Mouse (Mus musculus) brown adipose tissue, adult 24 weeks (tissue): Measurements from ENCODE around the gene Cdip1. TPM values are rescaled to one million over a fixed set of nuclear protein-coding genes. Genes with fewer than 3 reads are reported as not detected.

ENCODE experiments used
- H3K27ac ChIP-seq: fragments of 200-500 bp; replicated peaks from 2 replicates; pipeline ENCODE4 v1.5.1; 2012; ENCODE audit warnings: low read depth, mild to moderate bottlenecking, low read length
- H3K4me1 ChIP-seq: fragments of 200-500 bp; 2 replicates; pipeline ENCODE4 v1.6.1; 2012; ENCODE audit warnings: low read length, mixed read lengths; ENCODE audit not compliant: control insufficient read depth, insufficient read depth, insufficient read length
- H3K4me3 ChIP-seq: fragments of 200-500 bp; 2 replicates; pipeline ENCODE4 v1.5.1; 2012; ENCODE audit warnings: low read depth, mild to moderate bottlenecking, low read length, moderate library complexity; ENCODE audit not compliant: insufficient read depth
- polyA plus RNA-seq: library from polyadenylated mRNA; stranded (reverse); fragments of >200 nt; gene quantifications from 2 replicates; pipeline ENCODE4 v1.2.4, GENCODE M21; 2012; ENCODE audit not compliant: missing spikeins, insufficient read depth, insufficient read length

Gene Cdip1
- polyA plus RNA-seq, 1 experiment = 99.2 TPM

GRCm38 (mm10) chr16:4742186-4742585, 47.9 kb downstream of the Cdip1 start:
- no peak overlapping the region for H3K27ac ChIP-seq
- peaks cover 12% of the 10 kb centered on the region; the same call in 1 of the 2 replicates for H3K4me1 ChIP-seq
- H3K4me3 ChIP-seq = no peak overlapping the region

GRCm38 (mm10) chr16:4739994-4740393, 50.1 kb downstream of the Cdip1 start:
- no peak overlapping the region for H3K27ac ChIP-seq
- peaks cover 22% of the 10 kb centered on the region; the same call in 1 of the 2 replicates for H3K4me1 ChIP-seq
- H3K4me3 ChIP-seq = no peak overlapping the region

GRCm38 (mm10) chr16:4736262-4736661, 53.8 kb downstream of the Cdip1 start:
- Histone ChIP-seq H3K4me1 (peaks cover 26% of the 10 kb centered on the region), H3K27ac (no peak overlapping the region), H3K4me3 (no peak overlapping the region)

- Histone ChIP-seq H3K4me3 (no peak overlapping the region), H3K4me1 (peaks cover 19% of the 10 kb centered on the region), H3K27ac (0 out of 2 replicates have a peak overlapping the region, but pooled peaks have one; percentile 18)
Observed at GRCm38 (mm10) chr16:4730776-4731358, 59.2 kb downstream of the Cdip1 start.

GRCm38 (mm10) chr16:4727963-4728362, 62.1 kb downstream of the Cdip1 start:
- peaks cover 14% of the 10 kb centered on the region for H3K4me1 ChIP-seq
- peak overlapping the region; percentile 35; the same call in 1 of the 2 replicates for H3K4me3 ChIP-seq

GRCm38 (mm10) chr16:4727526-4727925, 62.6 kb downstream of the Cdip1 start:
- peak overlapping the region; percentile 35 for H3K4me3 ChIP-seq
- H3K4me1 ChIP-seq = peaks cover 17% of the 10 kb centered on the region
- peak overlapping the region; percentile 65 for H3K27ac ChIP-seq

More at GRCm38 (mm10) chr16:4727963-4728362, 62.1 kb downstream of the Cdip1 start:
- H3K27ac ChIP-seq = peak overlapping the region; percentile 42

- Histone ChIP-seq H3K4me1 (peaks cover 15% of the 10 kb centered on the region), H3K27ac (peak overlapping the region; percentile 84), H3K4me3 (peak overlapping the region; percentile 88)
Observed at GRCm38 (mm10) chr16:4726528-4727128, 63.5 kb downstream of the Cdip1 start.

GRCm38 (mm10) chr16:4725780-4726527, 64.1 kb downstream of the Cdip1 start, which contains the start of gene Hmox2:
Hmox2 (plus strand) TSS chr16:4726361.
- Histone ChIP-seq H3K4me3 (peak within 1 kb of the TSS; percentile 88), H3K27ac (peak within 1 kb of the TSS; percentile 84), H3K4me1 (peaks cover 11% of the 10 kb centered on the region)

- peaks cover 11% of the 10 kb centered on the region for H3K4me1 ChIP-seq
- no peak overlapping the region for H3K4me3 ChIP-seq
- no peak overlapping the region for H3K27ac ChIP-seq
Observed at GRCm38 (mm10) chr16:4725266-4725665, 64.8 kb downstream of the Cdip1 start.

GRCm38 (mm10) chr16:4722915-4723209, 67.2 kb downstream of the Cdip1 start:
- H3K4me1 ChIP-seq = peaks cover 8% of the 10 kb centered on the region
- no peak overlapping the region for H3K4me3 ChIP-seq
- peak overlapping the region; percentile 67 for H3K27ac ChIP-seq

GRCm38 (mm10) chr16:4722128-4722914, 67.8 kb downstream of the Cdip1 start:
- peaks cover 6% of the 10 kb centered on the region for H3K4me1 ChIP-seq
- no peak overlapping the region; the same call in 1 of the 2 replicates for H3K4me3 ChIP-seq
- H3K27ac ChIP-seq = peak overlapping the region; percentile 67

- Histone ChIP-seq H3K4me3 (peak within 1 kb of the TSS; percentile 84), H3K27ac (no peak within 1 kb of the TSS)
Observed at GRCm38 (mm10) chr16:4718753-4719518, 71.2 kb downstream of the Cdip1 start, which contains the start of gene Nmral1. Nmral1 (minus strand) TSS chr16:4719356.

GRCm38 (mm10) chr16:4717866-4718265, 72.2 kb downstream of the Cdip1 start:
- H3K4me1 ChIP-seq = peaks cover 10% of the 10 kb centered on the region
- H3K4me3 ChIP-seq = no peak overlapping the region; the same call in 1 of the 2 replicates

More at GRCm38 (mm10) chr16:4718753-4719518, 71.2 kb downstream of the Cdip1 start, which contains the start of gene Nmral1:
- peaks cover 11% of the 10 kb centered on the region for H3K4me1 ChIP-seq

More at GRCm38 (mm10) chr16:4717866-4718265, 72.2 kb downstream of the Cdip1 start:
- H3K27ac ChIP-seq = no peak overlapping the region
